Mouse (Mus musculus): ENCODE measurements around the gene Nr1i3. TPM values are rescaled to one million over a fixed set of nuclear protein-coding genes. Genes with fewer than 3 reads are reported as not detected.
A peak's percentile ranks its signal among the peaks of the same experiment; 100 is the strongest.

Nr1i3 gene
- total and polyA plus RNA-seq, 2 experiments from 2014 or later = 0.30 TPM; not detected in 1

GRCm38 (mm10) chr1:171232800-171233730 is 19.3 kb downstream of the Nr1i3 start:
- DNase-seq (ENCODE audit: low spot score) (no peak), ATAC-seq (ENCODE audit: insufficient read depth, low read depth) (no peak)
- Histone ChIP-seq H3K36me3 (replicated peaks; ENCODE audit: control insufficient read depth, insufficient read depth, low read length) (peaks cover 45% of the 10 kb centered on the region), H3K27ac (ENCODE audit: low read depth) (no peak overlapping the region), H3K9ac (replicated peaks; ENCODE audit: low read depth, low read length) (no peak overlapping the region), H3K4me1 (ENCODE audit: control insufficient read depth, insufficient read depth) (0 out of 2 replicates have a peak, but pooled peaks cover 6% of the 10 kb centered on the region), H3K4me3 (ENCODE audit: low read depth, low read length) (no peak overlapping the region), H3K9me3 (replicated peaks; ENCODE audit: control insufficient read depth, low read length) (no peaks in the 10 kb centered on the region), H3K27me3 (ENCODE audit: control insufficient read depth, insufficient read depth, low read length) (no peaks in the 10 kb centered on the region), H3K4me2 (ENCODE audit: low read depth, low read length) (no peak overlapping the region)
- WGBS = 61% methylated on average over 12 of the region's 12 CpGs
- no peak for TF ChIP-seq CTCF (IDR thresholded peaks at IDR 0.05; ENCODE audit: low read depth)

GRCm38 (mm10) chr1:171234126-171234525 is 20.4 kb downstream of the Nr1i3 start, which contains the start of gene Fcer1g:
Fcer1g (minus strand) TSS chr1:171234365.
- TF ChIP-seq EP300 (IDR thresholded peaks at IDR 0.05; ENCODE audit: low read depth) (no peak), CTCF (IDR thresholded peaks at IDR 0.05; ENCODE audit: low read depth) (no peak)
- H3K27ac ChIP-seq (ENCODE audit: low read depth) = peak within 1 kb of the TSS; percentile 15; the same call in 1 of the 2 replicates
- no peaks in the 10 kb centered on the region for H3K27me3 ChIP-seq (ENCODE audit: control insufficient read depth, insufficient read depth, low read length)
- H3K9me3 ChIP-seq (replicated peaks; ENCODE audit: control insufficient read depth, low read length) = no peaks in the 10 kb centered on the region
- H3K9ac ChIP-seq (replicated peaks; ENCODE audit: low read depth, low read length) = no peak within 1 kb of the TSS
- 78% methylated on average over 14 of the region's 14 CpGs for WGBS
- no peak within 1 kb of the TSS; the same call in 1 of the 2 replicates for H3K4me3 ChIP-seq (ENCODE audit: low read depth, low read length)
- H3K4me2 ChIP-seq (ENCODE audit: low read depth, low read length) = no peak within 1 kb of the TSS
- DNase-seq (ENCODE audit: low spot score) (no peak), ATAC-seq (ENCODE audit: insufficient read depth, low read depth) (no peak)
- 0 out of 2 replicates have a peak, but pooled peaks cover 6% of the 10 kb centered on the region for H3K4me1 ChIP-seq (ENCODE audit: control insufficient read depth, insufficient read depth)
- H3K36me3 ChIP-seq (replicated peaks; ENCODE audit: control insufficient read depth, insufficient read depth, low read length) = peaks cover 56% of the 10 kb centered on the region

GRCm38 (mm10) chr1:171234538-171234937 is 20.8 kb downstream of the Nr1i3 start:
- Histone ChIP-seq H3K27ac (ENCODE audit: low read depth) (peak overlapping the region; percentile 15; the same call in 1 of the 2 replicates), H3K27me3 (ENCODE audit: control insufficient read depth, insufficient read depth, low read length) (no peaks in the 10 kb centered on the region), H3K4me1 (ENCODE audit: control insufficient read depth, insufficient read depth) (0 out of 2 replicates have a peak, but pooled peaks cover 6% of the 10 kb centered on the region), H3K4me2 (ENCODE audit: low read depth, low read length) (no peak overlapping the region), H3K9me3 (replicated peaks; ENCODE audit: control insufficient read depth, low read length) (no peaks in the 10 kb centered on the region), H3K36me3 (replicated peaks; ENCODE audit: control insufficient read depth, insufficient read depth, low read length) (peaks cover 59% of the 10 kb centered on the region), H3K9ac (replicated peaks; ENCODE audit: low read depth, low read length) (no peak overlapping the region), H3K4me3 (ENCODE audit: low read depth, low read length) (no peak overlapping the region)
- no peak for DNase-seq (ENCODE audit: low spot score)
- WGBS = 88% methylated on average over 4 of the region's 4 CpGs
- ATAC-seq (ENCODE audit: insufficient read depth, low read depth) = no peak
- TF ChIP-seq CTCF (IDR thresholded peaks at IDR 0.05; ENCODE audit: low read depth) (no peak), EP300 (IDR thresholded peaks at IDR 0.05; ENCODE audit: low read depth) (no peak)

- ATAC-seq (ENCODE audit: insufficient read depth, low read depth) (peak; percentile 40; the same call in 1 of the 2 replicates), DNase-seq (ENCODE audit: low spot score) (no peak)
- H3K27ac ChIP-seq (ENCODE audit: low read depth) = peak overlapping the region; percentile 2
- 0 out of 2 replicates have a peak, but pooled peaks cover 6% of the 10 kb centered on the region for H3K4me1 ChIP-seq (ENCODE audit: control insufficient read depth, insufficient read depth)
- peaks cover 71% of the 10 kb centered on the region for H3K36me3 ChIP-seq (replicated peaks; ENCODE audit: control insufficient read depth, insufficient read depth, low read length)
- 28% methylated on average over 4 of the region's 4 CpGs for WGBS
- no peak overlapping the region for H3K4me3 ChIP-seq (ENCODE audit: low read depth, low read length)
- no peaks in the 10 kb centered on the region for H3K27me3 ChIP-seq (ENCODE audit: control insufficient read depth, insufficient read depth, low read length)
- H3K4me2 ChIP-seq (ENCODE audit: low read depth, low read length) = no peak overlapping the region
- no peak overlapping the region for H3K9ac ChIP-seq (replicated peaks; ENCODE audit: low read depth, low read length)
- no peak for TF ChIP-seq CTCF (IDR thresholded peaks at IDR 0.05; ENCODE audit: low read depth)
- no peaks in the 10 kb centered on the region for H3K9me3 ChIP-seq (replicated peaks; ENCODE audit: control insufficient read depth, low read length)
Measured at GRCm38 (mm10) chr1:171235791-171236190, 22.0 kb downstream of the Nr1i3 start.

- no peak overlapping the region for H3K27ac ChIP-seq (ENCODE audit: low read depth)
- no peak overlapping the region for H3K9ac ChIP-seq (replicated peaks; ENCODE audit: low read depth, low read length)
- H3K4me2 ChIP-seq (ENCODE audit: low read depth, low read length) = no peak overlapping the region
- 76% methylated on average over 6 of the region's 6 CpGs for WGBS
- no peak overlapping the region for H3K4me3 ChIP-seq (ENCODE audit: low read depth, low read length)
- H3K27me3 ChIP-seq (ENCODE audit: control insufficient read depth, insufficient read depth, low read length) = no peaks in the 10 kb centered on the region
- TF ChIP-seq EP300 (IDR thresholded peaks at IDR 0.05; ENCODE audit: low read depth) (no peak), CTCF (IDR thresholded peaks at IDR 0.05; ENCODE audit: low read depth) (no peak)
- H3K4me1 ChIP-seq (ENCODE audit: control insufficient read depth, insufficient read depth) = 0 out of 2 replicates have a peak, but pooled peaks cover 6% of the 10 kb centered on the region
- peaks cover 85% of the 10 kb centered on the region for H3K36me3 ChIP-seq (replicated peaks; ENCODE audit: control insufficient read depth, insufficient read depth, low read length)
- no peaks in the 10 kb centered on the region for H3K9me3 ChIP-seq (replicated peaks; ENCODE audit: control insufficient read depth, low read length)
- ATAC-seq (ENCODE audit: insufficient read depth, low read depth) = no peak
- no peak for DNase-seq (ENCODE audit: low spot score)
Measured at GRCm38 (mm10) chr1:171237438-171237837, 23.7 kb downstream of the Nr1i3 start.

All from heart, postnatal 0 days (tissue).